In the genomic region with DNA sequence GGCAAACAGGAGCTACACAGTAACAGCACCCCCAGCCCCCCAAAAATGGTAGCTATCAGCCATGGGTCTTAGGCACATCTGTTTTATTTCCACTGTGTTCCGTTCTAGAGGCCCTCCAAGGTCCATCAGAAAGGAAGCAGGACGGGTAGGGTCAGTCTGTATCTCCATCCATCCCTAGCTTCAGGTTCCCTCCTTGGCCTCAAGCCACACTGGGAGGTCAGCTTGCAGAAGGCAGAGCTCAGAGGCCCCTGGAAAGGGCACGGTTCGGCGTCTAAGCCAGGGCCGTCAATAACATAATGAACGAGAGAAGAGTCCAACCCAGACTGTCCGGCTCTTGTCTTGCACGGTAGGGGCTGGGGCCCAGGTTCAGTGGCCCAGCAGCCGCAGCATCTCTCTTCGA, we compare ENCODE assay signal across 34 mouse cellular contexts. TPM values are rescaled to one million over a fixed set of nuclear protein-coding genes. Genes with fewer than 3 reads are reported as not detected.
A peak's percentile ranks its signal among the peaks of the same experiment; 100 is the strongest.
DNase-seq lines count a peak whose midpoint lies in the region; ATAC-seq lines count a peak whose summit lies in the region.
"Had no signal": no experiment of that assay in that cellular context is flagged by ENCODE, and none has a peak within 500 bp of the region (broad histone marks: within the 10 kb centered on the region; RNA-seq: fewer than 3 reads in every experiment).

No protein-coding gene starts in this region.

- peaks cover 20% of the 10 kb centered on the region for H3K36me3 ChIP-seq in neural tube, embryonic 13.5 days

- peaks cover 66% of the 10 kb centered on the region for H3K27me3 ChIP-seq in neural tube, embryonic 13.5 days

- 0 out of 2 replicates have a peak overlapping the region, but pooled peaks have one; percentile 17 for H3K9ac ChIP-seq in neural tube, embryonic 13.5 days
- H3K9ac ChIP-seq: forebrain, embryonic 13.5 days; hindbrain, embryonic 14.5 days had no signal

- H3K27ac ChIP-seq in neural tube, embryonic 13.5 days (replicated peaks): no peak overlapping the region
- H3K27ac ChIP-seq: forebrain, embryonic 10.5 days; forebrain, embryonic 13.5 days; heart, adult 2 months; heart, embryonic 13.5 days; hindbrain, embryonic 14.5 days; hindbrain, postnatal 0 days had no signal

- ATAC-seq in neural tube, embryonic 13.5 days (ENCODE audit: low read depth): no peak
- ATAC-seq: forebrain, embryonic 13.5 days; forebrain, embryonic 16.5 days; hindbrain, postnatal 0 days; inflammation-experienced regulatory T-cells, adult 6 months; intestine, embryonic 16.5 days; Patski had no signal

- H3K4me3 ChIP-seq in neural tube, embryonic 13.5 days: no peak overlapping the region
- H3K4me3 ChIP-seq: heart, adult 2 months had no signal

- no peaks in the 10 kb centered on the region for H3K9me3 ChIP-seq in neural tube, embryonic 13.5 days
- H3K9me3 ChIP-seq: forebrain, embryonic 10.5 days; forebrain, embryonic 13.5 days; heart, embryonic 10.5 days; heart, embryonic 13.5 days had no signal

- peak; percentile 44 for DNase-seq in adrenal gland, adult 2 months
- no peak for DNase-seq in adrenal gland, postnatal 25 days
- DNase-seq in cerebellum, adult 8-10 months: peak; percentile 47
- DNase-seq in cerebellum, adult 11 months: no peak
- no peak for DNase-seq in neural tube, embryonic 10.5 days (ENCODE audit: extremely low spot score, low spot score)
- DNase-seq: adrenal gland, adult 8-10 months; B cell, adult 2 months; gastrocnemius, postnatal 10 days; gastrocnemius, postnatal 36 days; heart, adult 2 months; heart, postnatal 14 days; heart, postnatal 4 days; kidney, adult 18-20 months; kidney, adult 9 months had no signal

- 75% methylated on average over 11 of the region's 11 CpGs for WGBS in neural tube, embryonic 13.5 days

- peaks cover 32% of the 10 kb centered on the region for H3K4me1 ChIP-seq in neural tube, embryonic 13.5 days (replicated peaks)

- H3K4me2 ChIP-seq in neural tube, embryonic 13.5 days: no peak overlapping the region

RNA-seq across cellular contexts. Expression of a gene that starts 0.9 kb away (rescaled TPM):
- total RNA-seq in adrenal gland, adult 2 months (2021): 1 to 10 TPM; 2.3 to 9.4 TPM
- 13.8 and 25.5 TPM in 2 replicates for polyA plus RNA-seq in adrenal gland, adult 2 months (2012; rRNA removed)
- 2.5 and 3.5 TPM in 2 replicates for total RNA-seq in adrenal gland, postnatal 25 days (2021)
- 0.55 and 0.57 TPM in 2 replicates for polyA plus RNA-seq in neural tube, embryonic 13.5 days (2015; fragmentation: Nextera tagmentation; extraction: Ambion mirVana)
- total RNA-seq: gastrocnemius, postnatal 36 days; granulocyte monocyte progenitor cell, adult 5-6 weeks had no signal
- polyA plus RNA-seq: embryonic facial prominence, embryonic 14.5 days; forebrain, embryonic 10.5 days; forebrain, embryonic 13.5 days; G1E; heart, embryonic 13.5 days; inflammation-experienced regulatory T-cells, adult 6 months; Patski had no signal

RNA-seq across cellular contexts. Expression of a gene that starts 8.9 kb away (rescaled TPM):
- total RNA-seq in adrenal gland, adult 2 months (2021): 1,000 to 10,000 TPM; 1,196 to 1,476 TPM
- 2,178 and 2,420 TPM in 2 replicates for polyA plus RNA-seq in adrenal gland, adult 2 months (2012; rRNA removed)
- total RNA-seq in adrenal gland, postnatal 25 days (2021): 1,338 and 1,408 TPM in 2 replicates
- polyA plus RNA-seq in neural tube, embryonic 13.5 days (2015; fragmentation: Nextera tagmentation; extraction: Ambion mirVana): 19.4 and 20.4 TPM in 2 replicates

RNA-seq across cellular contexts. Expression of a gene that starts 29.5 kb away (rescaled TPM):
- total RNA-seq in adrenal gland, adult 2 months (2021): 10 to 100 TPM; 56.7 to 76.5 TPM
- polyA plus RNA-seq in adrenal gland, adult 2 months (2012; rRNA removed): 87.7 and 93.1 TPM in 2 replicates
- 75.5 and 93.9 TPM in 2 replicates for total RNA-seq in adrenal gland, postnatal 25 days (2021)
- polyA plus RNA-seq in neural tube, embryonic 13.5 days (2015; fragmentation: Nextera tagmentation; extraction: Ambion mirVana): 0.65 and 1.1 TPM in 2 replicates
- polyA plus RNA-seq: G1E had no signal

RNA-seq across cellular contexts. Expression of a gene that starts 39.0 kb away (rescaled TPM):
- not detected for total RNA-seq in adrenal gland, adult 2 months (2021)
- 0.12 TPM in 1 of 2 replicates, not detected in the other for polyA plus RNA-seq in adrenal gland, adult 2 months (2012; rRNA removed)
- total RNA-seq in adrenal gland, postnatal 25 days (2021): not detected in 2 replicates
- not detected in 2 replicates for polyA plus RNA-seq in neural tube, embryonic 13.5 days (2015; fragmentation: Nextera tagmentation; extraction: Ambion mirVana)
- total RNA-seq: adrenal gland, adult 8-10 months; adrenal gland, postnatal 36 days; CH12.LX; G1E; gastrocnemius, adult 18-20 months; gastrocnemius, postnatal 10 days; gastrocnemius, postnatal 36 days; granulocyte monocyte progenitor cell, adult 5-6 weeks; heart, adult 2 months; heart, postnatal 14 days; heart, postnatal 4 days had no signal
- polyA plus RNA-seq: embryonic facial prominence, embryonic 11.5 days; embryonic facial prominence, embryonic 14.5 days; forebrain, embryonic 13.5 days; G1E; heart, adult 2 months; heart, embryonic 10.5 days; heart, embryonic 13.5 days; heart, embryonic 16.5 days; hindbrain, embryonic 11.5 days; inflammation-experienced regulatory T-cells, adult 6 months; Patski had no signal

RNA-seq across cellular contexts. Expression of a gene that starts 53.9 kb away (rescaled TPM):
- under 1 TPM; 0.49 to 0.69 TPM for total RNA-seq in adrenal gland, adult 2 months (2021)
- 0.50 and 0.52 TPM in 2 replicates for polyA plus RNA-seq in adrenal gland, adult 2 months (2012; rRNA removed)
- total RNA-seq in adrenal gland, postnatal 25 days (2021): 0.62 and 0.79 TPM in 2 replicates
- 0.14 and 0.18 TPM in 2 replicates for polyA plus RNA-seq in neural tube, embryonic 13.5 days (2015; fragmentation: Nextera tagmentation; extraction: Ambion mirVana)
- total RNA-seq: granulocyte monocyte progenitor cell, adult 5-6 weeks had no signal
- polyA plus RNA-seq: embryonic facial prominence, embryonic 11.5 days; embryonic facial prominence, embryonic 14.5 days; forebrain, embryonic 10.5 days; forebrain, embryonic 13.5 days; G1E; inflammation-experienced regulatory T-cells, adult 6 months had no signal

Comparison
In these comparisons a context has a peak if more than half of its experiments do, and no peak if none do; other contexts are left out.
1. DNase-seq: peak in adrenal gland, adult 2 months (single experiment) and cerebellum, adult 8-10 months (single experiment); none in adrenal gland, postnatal 25 days (single experiment), cerebellum, adult 11 months (single experiment) and neural tube, embryonic 10.5 days (single experiment).